Mouse (Mus musculus) G1E (cell line): ENCODE data around the gene Wipf3. TPM values are rescaled to one million over a fixed set of nuclear protein-coding genes. Genes with fewer than 3 reads are reported as not detected.

ENCODE experiments used
- ATAC-seq: 2 replicates; pipeline ENCODE4 v1.8.0; 2016; ENCODE audit warnings: mild to moderate bottlenecking; ENCODE audit not compliant: insufficient number of reproducible peaks, poor library complexity, low FRiP score, severe bottlenecking; ENCODE audit errors: extremely low read depth
- DNase-seq: peaks from one replicate; pipeline ENCODE4 v3.0.0; 2012; ENCODE audit warnings: low spot score
- H3K27me3 ChIP-seq: 2 replicates; pipeline ENCODE4 v1.6.1; 2012; ENCODE audit warnings: mild to moderate bottlenecking, low read length, inconsistent platforms; ENCODE audit not compliant: insufficient read depth
- H3K36me3 ChIP-seq: replicated peaks from 2 replicates; pipeline ENCODE3; 2012; ENCODE audit warnings: mild to moderate bottlenecking, inconsistent platforms
- H3K4me1 ChIP-seq: 2 replicates; pipeline ENCODE4 v1.6.1; 2012; ENCODE audit warnings: low read depth, low read length, inconsistent platforms, mixed read lengths; ENCODE audit not compliant: insufficient read depth
- H3K4me3 ChIP-seq: 2 replicates; pipeline ENCODE4 v1.5.1; 2012; ENCODE audit warnings: low read depth, mild to moderate bottlenecking, inconsistent platforms, low read length, moderate library complexity, mixed read lengths
- H3K9me3 ChIP-seq: replicated peaks from 2 replicates; pipeline ENCODE4 v1.6.1; 2012; ENCODE audit warnings: inconsistent platforms
- CTCF ChIP-seq: IDR thresholded peaks from 2 replicates; pipeline ENCODE4 v1.5.1; 2012; ENCODE audit warnings: low read depth, low read length, inconsistent platforms, mixed read lengths
- GATA1 ChIP-seq: IDR thresholded peaks from 2 replicates; pipeline ENCODE4 v1.6.1; 2012; ENCODE audit warnings: borderline replicate concordance, low read length, inconsistent platforms, mixed read lengths
- GATA2 ChIP-seq: IDR thresholded peaks from 2 replicates; pipeline ENCODE4 v1.6.1; 2012; ENCODE audit warnings: low read depth, low read length, inconsistent platforms, borderline replicate concordance
- POLR2AphosphoS5 ChIP-seq: IDR thresholded peaks from 2 replicates; pipeline ENCODE4 v1.6.1; 2012; ENCODE audit warnings: low read depth, low read length, inconsistent platforms; ENCODE audit not compliant: insufficient replicate concordance
- TAL1 ChIP-seq: conservative IDR thresholded peaks from 2 replicates; pipeline ENCODE4 v1.6.1; 2012; ENCODE audit warnings: low read depth, low read length, inconsistent platforms, mixed read lengths
- polyA plus RNA-seq: library from polyadenylated mRNA; stranded (reverse); fragments of >175 nt; gene quantifications from 2 replicates; pipeline ENCODE4 v1.2.3, GENCODE M21; 2012
- total RNA-seq, 2 experiments: library from RNA; stranded (forward) in 1 of 2; stranded (reverse) in 1 of 2; fragments of 200-1000 nt in 1 of 2; fragments of >200 nt in 1 of 2; fragmentation: Nextera tagmentation in 1 of 2; gene quantifications; 2 replicates each; pipeline ENCODE4 v1.2.3; 2014 to 2017

The Wipf3 gene
- total and polyA plus RNA-seq, 3 experiments: 0.11 TPM; not detected in 2

DNA sequence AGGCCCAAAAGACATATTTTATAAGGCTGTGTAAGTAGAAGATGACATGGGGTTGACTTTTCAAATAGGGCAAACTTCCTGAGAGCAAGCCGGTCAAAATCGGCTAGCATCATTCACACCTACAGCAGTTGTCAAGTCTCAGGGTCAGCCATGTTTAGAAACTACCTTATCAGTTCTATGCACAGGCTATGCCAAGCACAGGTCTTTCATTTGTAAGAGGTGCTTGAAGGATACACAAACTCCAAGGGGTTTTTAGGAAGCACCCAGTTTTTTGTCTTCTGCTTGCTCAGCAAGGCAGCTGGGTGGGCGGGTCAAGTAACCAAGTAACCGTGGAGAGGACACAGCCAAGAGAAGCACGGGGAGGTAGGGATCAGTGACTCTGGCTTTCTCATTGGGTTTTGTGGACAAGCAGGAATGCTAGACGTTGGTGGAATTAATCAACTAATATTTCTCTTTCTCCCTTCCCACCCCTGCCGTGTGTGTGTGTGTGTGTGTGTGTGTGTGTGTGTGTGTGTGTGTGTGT, 121.5 kb downstream of the Wipf3 start:
- ATAC-seq (no peak), DNase-seq (no peak)
- H3K36me3 ChIP-seq: no peaks in the 10 kb centered on the region
- H3K4me3 ChIP-seq: no peak overlapping the region
- 0 out of 2 replicates have a peak, but pooled peaks cover 4% of the 10 kb centered on the region for H3K27me3 ChIP-seq
- TF ChIP-seq GATA2 (no peak), POLR2AphosphoS5 (no peak), CTCF (no peak), GATA1 (no peak), TAL1 (no peak)
- H3K9me3 ChIP-seq: no peaks in the 10 kb centered on the region
- no peaks in the 10 kb centered on the region for H3K4me1 ChIP-seq

DNA sequence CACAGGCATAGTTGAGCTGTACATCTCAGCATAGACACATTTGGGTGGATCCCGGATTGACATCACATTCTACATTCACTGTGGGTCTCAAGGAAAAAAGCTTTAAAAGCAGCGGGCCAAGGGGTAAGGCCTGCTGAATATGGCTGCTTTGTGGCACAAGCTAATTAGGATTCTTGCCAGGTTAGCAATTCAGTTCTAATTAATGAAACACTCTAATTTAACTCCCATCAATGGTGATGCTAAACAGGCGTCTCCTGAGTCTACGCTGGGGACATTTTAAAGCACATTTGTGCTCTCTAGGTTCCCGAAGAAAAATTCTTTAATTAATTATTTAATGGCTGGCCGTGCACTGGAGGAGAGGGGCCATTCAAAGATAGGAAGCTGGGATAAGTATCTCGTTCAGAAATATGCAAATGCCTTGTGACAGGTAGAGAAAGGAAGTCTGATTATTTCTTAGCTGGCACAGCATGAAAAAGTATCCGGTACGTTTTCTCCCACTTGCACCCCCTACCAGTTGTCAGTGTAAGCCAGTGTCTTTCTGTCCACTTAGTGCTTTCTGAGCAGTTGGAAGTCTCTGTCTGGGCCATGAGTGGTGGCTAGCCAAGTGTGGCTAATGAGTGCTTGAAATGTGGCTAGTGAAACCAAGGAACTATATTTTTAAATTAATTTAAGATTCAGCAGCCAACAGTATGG, 123.5 kb downstream of the Wipf3 start:
- Histone ChIP-seq H3K27me3 (0 out of 2 replicates have a peak, but pooled peaks cover 4% of the 10 kb centered on the region), H3K4me3 (no peak overlapping the region), H3K9me3 (no peaks in the 10 kb centered on the region), H3K36me3 (no peaks in the 10 kb centered on the region), H3K4me1 (no peaks in the 10 kb centered on the region)
- DNase-seq (no peak), ATAC-seq (no peak)
- TF ChIP-seq TAL1 (no peak), POLR2AphosphoS5 (no peak), GATA2 (no peak), GATA1 (no peak), CTCF (no peak)

Other genes with a start within 250 kb of the Wipf3 start
- not detected in 2 replicates for gene Prr15, start 103.8 kb upstream of the Wipf3 start, total RNA-seq (2014; fragmentation: Nextera tagmentation)
- gene Prr15, start 103.8 kb upstream of the Wipf3 start, total RNA-seq (2017): 0.12 and 0.22 TPM in 2 replicates
- gene Prr15, start 103.8 kb upstream of the Wipf3 start, polyA plus RNA-seq: not detected in 2 replicates
- gene Scrn1, start 136.9 kb downstream of the Wipf3 start, total RNA-seq (2014; fragmentation: Nextera tagmentation): not detected in 2 replicates
- 0.23 and 0.55 TPM in 2 replicates for gene Scrn1, start 136.9 kb downstream of the Wipf3 start, total RNA-seq (2017)
- gene Scrn1, start 136.9 kb downstream of the Wipf3 start, polyA plus RNA-seq: not detected in 2 replicates
- 14.3 and 16.2 TPM in 2 replicates for gene Plekha8, start 165.5 kb downstream of the Wipf3 start, total RNA-seq (2014; fragmentation: Nextera tagmentation)
- 14.2 and 14.7 TPM in 2 replicates for gene Plekha8, start 165.5 kb downstream of the Wipf3 start, total RNA-seq (2017)
- gene Plekha8, start 165.5 kb downstream of the Wipf3 start, polyA plus RNA-seq: 1.5 and 1.7 TPM in 2 replicates
- gene Fkbp14, start 167.7 kb downstream of the Wipf3 start, total RNA-seq (2014; fragmentation: Nextera tagmentation): 5.2 and 6.7 TPM in 2 replicates
- 2.1 and 2.5 TPM in 2 replicates for gene Fkbp14, start 167.7 kb downstream of the Wipf3 start, total RNA-seq (2017)
- gene Fkbp14, start 167.7 kb downstream of the Wipf3 start, polyA plus RNA-seq: 0.03 and 0.11 TPM in 2 replicates